Comparison of ENCODE assay signal across 9 mouse cellular contexts in genomic region chr13:36789360-36789759, GRCm38 (mm10). TPM values are rescaled to one million over a fixed set of nuclear protein-coding genes. Genes with fewer than 3 reads are reported as not detected.
DNase-seq lines count a peak whose midpoint lies in the region; ATAC-seq lines count a peak whose summit lies in the region.
"Had no signal": no experiment of that assay in that cellular context is flagged by ENCODE, and none has a peak within 500 bp of the region (broad histone marks: within the 10 kb centered on the region; RNA-seq: fewer than 3 reads in every experiment).

No protein-coding gene starts in this region.

- no peaks in the 10 kb centered on the region for H3K4me1 ChIP-seq in heart, embryonic 11.5 days (ENCODE audit: control insufficient read depth, insufficient read depth, low read length)
- H3K4me1 ChIP-seq: neural tube, embryonic 13.5 days had no signal

- H3K27me3 ChIP-seq in heart, embryonic 11.5 days (ENCODE audit: control insufficient read depth, insufficient read depth, low read length), result no peaks in the 10 kb centered on the region
- H3K27me3 ChIP-seq: neural tube, embryonic 13.5 days had no signal

- H3K4me3 ChIP-seq in heart, embryonic 11.5 days (ENCODE audit: low read depth, low read length), result no peak overlapping the region
- H3K4me3 ChIP-seq: neural tube, embryonic 13.5 days had no signal

- DNase-seq in kidney, adult 9 months, result peak; percentile 6
- DNase-seq in kidney, adult 8-10 months, result no peak
- peak; percentile 10 for DNase-seq in ZHBTc4 (ENCODE audit: low read depth, low spot score)
- peak; percentile 15 for DNase-seq in lung, postnatal 10 days
- no peak for DNase-seq in gastrocnemius, postnatal 4 days (ENCODE audit: low spot score in 2 of 2)
- no peak for DNase-seq in urinary bladder, postnatal 4 days (ENCODE audit: low spot score in 2 of 2)

- peak; percentile 91 for ATAC-seq in CD4-positive, CD25-positive, alpha-beta regulatory T cell, adult 4 months
- no peak for ATAC-seq in heart, embryonic 11.5 days (replicated peaks; ENCODE audit: insufficient number of reproducible peaks, low FRiP score, low TSS enrichment)

- no peaks in the 10 kb centered on the region for H3K36me3 ChIP-seq in heart, embryonic 11.5 days (ENCODE audit: control insufficient read depth, insufficient read depth, low read length)
- H3K36me3 ChIP-seq: neural tube, embryonic 13.5 days had no signal

- no peaks in the 10 kb centered on the region for H3K9me3 ChIP-seq in heart, embryonic 11.5 days (replicated peaks; ENCODE audit: control insufficient read depth, low read length)
- H3K9me3 ChIP-seq: neural tube, embryonic 13.5 days had no signal

- no peak overlapping the region for H3K9ac ChIP-seq in heart, embryonic 11.5 days (ENCODE audit: low read depth, low read length)
- H3K9ac ChIP-seq: neural tube, embryonic 13.5 days had no signal

- H3K4me2 ChIP-seq in heart, embryonic 11.5 days, result no peak overlapping the region
- H3K4me2 ChIP-seq: neural tube, embryonic 13.5 days had no signal

- H3K27ac ChIP-seq in heart, embryonic 11.5 days (ENCODE audit: low read depth, low read length), result no peak overlapping the region
- H3K27ac ChIP-seq: neural tube, embryonic 13.5 days had no signal

- WGBS in heart, embryonic 11.5 days (ENCODE audit: insufficient replicate concordance), result 98% methylated on average over 1 of the region's 1 CpGs

RNA-seq across cellular contexts. Expression of gene Nrn1, which starts 54.4 kb away (rescaled TPM):
- 10 to 100 TPM; 56.1 to 63.6 TPM for polyA plus RNA-seq in CD4-positive, CD25-positive, alpha-beta regulatory T cell, adult 4 months (2017; shearing (Covaris generic))
- 1 to 10 TPM; 3.2 to 6.2 TPM for total RNA-seq in gastrocnemius, postnatal 4 days (2021)
- 8.8 and 9.5 TPM in 2 replicates for polyA plus RNA-seq in heart, embryonic 11.5 days (2014; fragmentation: Nextera tagmentation; extraction: Ambion mirVana)

Comparison
In these comparisons a context has a peak if more than half of its experiments do, and no peak if none do; other contexts are left out.
1. DNase-seq: peak in kidney, adult 9 months (single experiment), ZHBTc4 (single experiment) and lung, postnatal 10 days (single experiment); none in kidney, adult 8-10 months (0 of 2), gastrocnemius, postnatal 4 days (0 of 2) and urinary bladder, postnatal 4 days (0 of 2).